Mouse (Mus musculus) c-Kit-positive CD71-negative TER-119-negative erythroid progenitor cells, embryonic 14.5 days (primary cell): ENCODE measurements around the gene Fam19a5.
A peak's percentile ranks its signal among the peaks of the same experiment; 100 is the strongest.

Source experiments
- DNase-seq: peaks from one replicate; pipeline ENCODE4 v3.0.0-alpha.2; 2013; ENCODE audit warnings: low read depth

Gene Fam19a5

DNA sequence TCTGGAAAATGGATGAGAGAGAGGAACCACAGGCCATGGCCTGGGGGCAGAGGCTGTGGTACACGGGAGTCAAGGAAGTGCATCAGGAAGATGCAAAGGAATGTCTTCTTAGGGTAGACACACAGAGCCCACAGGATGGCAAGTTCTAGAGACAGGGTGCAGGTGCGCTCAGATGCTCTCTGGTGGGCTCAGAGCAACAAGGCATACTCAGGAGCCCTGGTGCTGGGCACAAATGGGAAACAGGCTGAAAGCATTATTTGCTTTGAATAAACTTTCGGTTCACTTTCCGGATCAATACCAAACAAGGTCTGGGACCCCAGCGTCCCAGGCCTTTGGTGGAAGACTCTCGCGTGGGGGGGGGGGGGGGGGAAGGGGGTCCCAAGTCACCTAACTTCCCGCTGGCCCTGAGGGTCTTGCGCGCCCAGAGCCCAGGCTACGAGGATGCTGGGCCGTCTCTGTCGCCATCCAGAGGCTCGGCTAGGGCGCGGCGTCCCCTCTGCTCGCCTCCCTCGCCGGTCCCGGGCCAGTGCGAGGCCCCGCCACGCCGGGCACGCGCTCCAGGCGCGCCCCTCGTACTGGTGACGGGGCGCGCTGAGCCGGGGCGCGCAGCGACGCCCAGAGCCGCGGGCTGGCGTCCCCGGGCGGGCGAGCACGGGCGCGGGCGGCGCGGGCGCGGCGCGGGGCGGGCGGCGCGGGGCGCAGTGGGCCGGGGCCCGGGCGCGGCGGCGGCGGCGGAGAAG lies at the start of gene Fam19a5:
TSS of gene Fam19a5 (plus strand) at position 701 of the 740 bp plus-strand sequence.
- DNase-seq = no peak

GRCm38 (mm10) chr15:87501737-87502136 lies 42.4 kb upstream of the Fam19a5 start:
- DNase-seq = no peak

DNA sequence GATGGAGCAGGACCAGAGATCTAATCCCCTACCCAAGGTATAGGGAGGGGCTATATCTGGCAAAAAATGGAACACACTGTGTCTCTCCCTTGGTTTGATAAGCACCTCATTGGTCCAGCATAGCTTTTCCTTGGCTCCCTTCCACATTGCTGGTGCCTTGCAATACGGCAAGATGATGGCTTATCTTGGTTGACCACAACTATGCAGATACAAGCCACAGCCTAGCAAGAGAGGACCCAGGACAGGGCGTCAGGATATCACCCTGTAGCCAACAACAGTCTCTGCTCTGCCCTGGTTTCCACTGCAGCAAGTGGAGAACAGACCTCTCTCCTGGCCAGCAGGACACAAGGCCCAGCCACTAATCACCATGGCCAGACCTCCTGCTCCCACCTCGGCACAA lies 36.8 kb upstream of the Fam19a5 start:
- DNase-seq = no peak

GRCm38 (mm10) chr15:87510886-87511285 lies 33.2 kb upstream of the Fam19a5 start:
- no peak for DNase-seq

- no peak for DNase-seq
Observed at GRCm38 (mm10) chr15:87518161-87518560, 25.9 kb upstream of the Fam19a5 start.

DNA sequence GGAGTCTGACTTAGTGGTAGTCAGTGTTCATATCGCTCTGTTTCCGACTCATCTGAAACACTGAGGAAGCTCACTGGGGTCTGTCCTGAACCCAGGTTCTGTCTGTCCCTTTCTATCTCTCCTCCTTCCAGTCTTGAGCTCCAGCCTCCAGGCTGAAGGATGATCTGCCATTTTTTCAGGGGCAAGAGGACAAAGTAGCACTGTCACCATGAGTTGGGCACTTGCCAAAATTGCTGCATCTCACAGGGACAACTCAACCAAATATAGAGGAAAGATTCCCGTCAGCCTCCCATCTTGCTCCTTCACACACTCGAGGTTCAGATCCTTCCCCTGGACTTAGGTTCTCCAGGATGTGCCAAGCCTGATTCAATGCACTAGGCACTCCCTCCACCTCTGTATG lies 14.8 kb upstream of the Fam19a5 start:
- no peak for DNase-seq

- DNase-seq = no peak
Observed at GRCm38 (mm10) chr15:87541656-87542055, 2.4 kb upstream of the Fam19a5 start.

GRCm38 (mm10) chr15:87544401-87545129 lies 466 bp downstream of the Fam19a5 start:
- peak; percentile 7 for DNase-seq

GRCm38 (mm10) chr15:87545130-87545642 lies 1.1 kb downstream of the Fam19a5 start:
- DNase-seq = no peak

DNA sequence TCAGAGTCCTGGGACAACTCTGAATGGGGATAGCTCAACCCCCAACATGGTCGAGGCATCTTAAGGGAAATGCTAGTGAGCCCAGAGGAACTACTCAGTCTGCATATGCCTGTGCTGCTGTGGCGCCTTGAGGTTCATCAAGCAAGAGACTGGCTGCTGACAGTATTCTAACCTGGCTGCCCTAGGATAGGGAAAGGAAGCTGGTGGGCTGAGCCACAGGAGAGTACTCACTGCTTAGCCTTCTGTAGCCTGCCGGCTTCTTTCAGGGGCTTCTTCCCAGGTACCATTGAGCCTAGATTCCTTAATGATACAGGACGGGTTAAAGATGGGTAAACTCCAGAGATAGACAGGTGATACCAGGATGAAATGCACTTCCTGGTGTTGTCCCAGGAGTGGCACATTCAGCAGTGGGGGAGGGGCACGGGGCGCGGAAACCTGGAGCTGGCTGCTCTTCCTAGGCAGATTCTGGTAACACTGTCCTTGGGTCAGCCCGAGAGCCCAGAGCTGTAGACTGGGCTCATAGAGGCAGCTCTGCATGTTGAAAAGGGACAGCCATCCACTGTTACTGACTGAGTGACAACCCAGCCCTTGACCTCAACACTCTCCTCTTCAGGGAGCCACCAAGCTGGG lies 1.7 kb downstream of the Fam19a5 start:
- DNase-seq = no peak

GRCm38 (mm10) chr15:87547022-87547421 lies 2.9 kb downstream of the Fam19a5 start:
- no peak for DNase-seq

DNA sequence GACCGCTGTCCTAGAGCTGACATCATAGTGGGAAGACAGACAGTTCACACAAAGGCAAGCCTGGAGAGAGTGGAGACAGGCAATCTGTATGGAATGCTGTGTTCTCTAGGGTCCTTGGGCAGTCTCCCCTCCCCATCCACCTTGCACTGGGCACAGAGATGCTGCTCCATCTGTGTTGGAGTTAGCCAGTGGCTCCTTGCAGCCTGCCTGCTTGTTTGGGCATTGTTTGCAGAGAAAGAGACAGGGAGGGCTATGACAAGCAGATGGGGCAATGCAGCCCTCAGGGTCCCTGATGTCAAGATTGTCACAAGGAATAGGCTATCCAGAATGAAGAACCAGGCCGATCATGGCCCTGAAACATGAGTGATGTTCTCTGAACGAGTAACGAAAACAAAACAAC lies 5.6 kb downstream of the Fam19a5 start:
- no peak for DNase-seq

DNA sequence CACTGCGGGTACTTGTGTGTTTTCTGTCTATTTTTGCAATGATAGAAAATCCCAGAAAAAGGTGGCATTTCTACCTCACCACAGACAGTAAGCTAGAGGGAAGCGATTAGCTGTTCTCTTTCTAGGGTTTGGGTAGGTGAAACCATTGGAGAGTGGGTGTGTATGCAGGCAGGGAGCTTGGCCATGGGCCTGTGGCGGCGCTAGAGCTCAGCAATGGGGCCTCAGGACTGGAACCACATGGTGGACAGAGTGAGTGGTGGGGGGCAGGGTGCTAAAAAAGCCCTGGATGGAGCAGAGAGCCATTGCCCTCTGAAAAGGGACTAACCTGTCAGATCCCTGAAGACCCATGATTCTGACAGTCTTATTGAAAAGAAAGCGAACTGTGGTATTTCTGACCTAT lies 6.7 kb downstream of the Fam19a5 start:
- no peak for DNase-seq

DNA sequence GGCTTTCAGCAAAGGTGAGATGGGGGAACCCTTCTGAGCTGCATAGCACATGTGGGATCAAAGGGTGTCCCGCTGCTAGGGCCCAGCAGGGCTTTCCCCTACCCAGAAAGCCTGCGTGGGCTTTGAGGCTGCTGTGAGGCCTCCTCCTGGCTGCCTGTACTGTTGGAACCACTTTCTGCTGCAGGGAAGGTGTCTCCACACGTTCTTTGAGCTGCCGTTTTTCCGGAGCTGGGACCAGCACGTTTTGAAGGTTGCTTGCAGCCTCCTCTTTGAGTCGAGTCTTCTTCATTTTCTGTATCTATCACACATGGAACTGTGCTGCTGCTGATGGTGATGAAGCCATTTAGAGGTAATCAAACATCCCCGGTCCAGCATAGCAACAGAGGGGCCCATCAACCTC lies 7.5 kb downstream of the Fam19a5 start:
- no peak for DNase-seq

GRCm38 (mm10) chr15:87555811-87556210 lies 11.7 kb downstream of the Fam19a5 start:
- DNase-seq = no peak

GRCm38 (mm10) chr15:87564331-87564730 lies 20.2 kb downstream of the Fam19a5 start:
- no peak for DNase-seq

DNA sequence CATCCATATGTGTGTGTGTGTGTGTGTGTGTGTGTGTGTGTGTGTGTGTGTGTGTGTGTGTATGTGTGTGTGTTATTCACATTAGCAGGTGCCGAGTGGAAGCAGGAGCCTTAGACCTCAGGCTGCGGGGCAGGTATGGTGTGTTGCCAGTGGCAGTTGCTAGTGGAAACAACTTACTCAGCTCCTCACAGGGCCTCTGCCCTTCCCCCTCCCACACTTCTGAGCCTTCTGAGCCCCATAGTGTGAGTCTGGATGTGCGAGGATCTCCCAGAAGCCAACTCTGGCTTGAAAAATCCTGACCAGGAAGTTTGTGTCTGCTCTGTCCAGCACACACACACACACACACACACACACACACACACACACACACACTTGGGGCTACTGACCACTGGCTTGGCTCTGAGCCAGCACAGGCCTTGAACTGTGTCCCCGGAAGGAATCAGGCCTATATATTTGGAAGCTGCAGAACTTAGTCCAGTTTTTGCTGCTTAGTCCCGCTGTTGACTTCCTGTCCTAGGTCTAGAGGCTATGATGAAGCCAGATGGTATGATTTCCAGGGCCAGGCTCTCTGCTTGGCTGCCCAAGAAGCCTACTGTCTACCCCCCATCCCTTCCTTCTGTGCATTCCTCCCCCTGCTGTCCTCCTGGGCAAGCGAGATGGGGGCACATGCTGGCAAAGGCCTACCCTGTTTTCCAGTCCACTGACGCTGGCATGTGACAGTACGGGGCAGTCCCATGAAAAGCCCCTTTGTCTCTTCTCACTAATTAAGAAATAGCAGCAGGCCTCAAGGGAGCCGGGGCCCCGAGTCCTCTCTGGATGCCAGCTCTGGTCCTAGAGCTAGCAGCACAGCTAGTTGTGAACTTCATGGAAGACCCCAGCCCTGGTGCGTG lies 22.2 kb downstream of the Fam19a5 start:
- DNase-seq = no peak

DNA sequence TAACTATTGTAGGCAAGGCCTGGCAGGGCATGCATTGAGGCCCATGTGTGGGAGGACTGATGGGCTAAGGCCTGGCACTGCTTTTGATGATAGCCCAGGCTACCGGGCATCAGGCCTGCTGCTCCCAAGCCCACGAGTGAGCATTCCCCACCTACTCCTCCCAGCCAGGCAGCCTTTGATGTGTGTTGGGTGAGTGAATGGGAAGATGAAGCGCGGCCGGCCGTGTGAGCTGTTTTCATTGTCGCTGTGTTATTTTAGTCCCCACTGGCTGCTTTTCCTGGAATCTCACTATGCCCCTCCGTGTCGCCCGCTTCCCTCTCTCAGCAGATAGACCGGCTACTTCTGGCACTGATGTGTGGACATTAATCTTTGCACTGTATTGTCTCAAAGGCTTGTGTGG lies 26.1 kb downstream of the Fam19a5 start:
- no peak for DNase-seq

DNA sequence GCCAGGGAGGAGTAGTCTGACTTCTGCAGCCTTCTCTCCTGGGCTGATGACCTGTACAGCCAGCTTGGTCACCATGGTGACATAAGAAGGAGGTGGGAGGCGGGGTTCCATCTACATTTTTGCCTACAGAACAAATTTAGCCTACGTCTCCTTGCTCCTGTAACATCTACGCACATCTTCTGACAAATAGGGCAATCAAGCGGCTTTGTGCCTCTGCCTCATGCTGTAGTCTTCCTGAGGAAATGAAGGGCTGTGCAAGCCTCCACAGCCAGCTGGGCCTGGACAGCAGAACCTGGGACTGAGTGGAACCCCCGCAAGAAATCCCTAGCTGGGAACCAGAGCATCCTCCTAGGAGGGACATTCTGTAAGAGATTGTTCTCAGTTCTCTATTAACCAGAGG lies 35.8 kb downstream of the Fam19a5 start:
- DNase-seq = no peak

DNA sequence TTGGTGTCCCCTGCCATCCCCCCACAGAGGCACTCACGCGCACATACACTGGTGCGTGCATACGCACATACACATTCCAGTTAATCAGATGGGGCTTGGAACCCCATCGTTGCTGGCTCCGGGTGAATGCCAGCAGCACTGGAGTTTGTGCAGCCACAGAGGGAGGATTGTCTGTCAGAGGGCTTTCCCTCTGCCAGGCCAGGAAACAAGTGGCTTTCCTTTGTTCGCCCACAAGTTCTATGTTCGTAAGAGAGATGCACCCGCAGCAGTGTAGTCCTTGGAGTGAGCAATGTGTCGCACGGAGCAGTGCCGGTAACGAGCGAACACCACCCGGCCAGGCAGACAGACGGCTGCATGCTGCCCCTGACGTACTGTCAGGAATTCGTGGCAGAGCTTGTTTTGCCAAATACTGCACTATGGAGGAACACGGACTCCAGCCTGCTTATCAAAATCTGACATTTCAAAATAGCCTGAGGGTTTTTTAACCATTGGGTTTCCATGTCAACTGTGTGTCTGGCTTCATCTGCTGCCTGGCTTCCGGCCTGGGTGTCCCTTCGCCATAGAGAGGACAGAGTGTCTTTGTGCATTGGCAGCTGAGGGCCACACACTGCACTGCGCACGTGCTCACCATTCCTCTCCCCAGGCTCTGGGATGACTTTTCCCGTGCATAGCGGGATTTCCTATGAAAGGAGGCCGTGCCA lies 40.0 kb downstream of the Fam19a5 start:
- no peak for DNase-seq

- DNase-seq = no peak
Observed at GRCm38 (mm10) chr15:87590975-87591374, 46.9 kb downstream of the Fam19a5 start.
